ENCODE assay signal across 9 mouse cellular contexts in the genomic region with DNA sequence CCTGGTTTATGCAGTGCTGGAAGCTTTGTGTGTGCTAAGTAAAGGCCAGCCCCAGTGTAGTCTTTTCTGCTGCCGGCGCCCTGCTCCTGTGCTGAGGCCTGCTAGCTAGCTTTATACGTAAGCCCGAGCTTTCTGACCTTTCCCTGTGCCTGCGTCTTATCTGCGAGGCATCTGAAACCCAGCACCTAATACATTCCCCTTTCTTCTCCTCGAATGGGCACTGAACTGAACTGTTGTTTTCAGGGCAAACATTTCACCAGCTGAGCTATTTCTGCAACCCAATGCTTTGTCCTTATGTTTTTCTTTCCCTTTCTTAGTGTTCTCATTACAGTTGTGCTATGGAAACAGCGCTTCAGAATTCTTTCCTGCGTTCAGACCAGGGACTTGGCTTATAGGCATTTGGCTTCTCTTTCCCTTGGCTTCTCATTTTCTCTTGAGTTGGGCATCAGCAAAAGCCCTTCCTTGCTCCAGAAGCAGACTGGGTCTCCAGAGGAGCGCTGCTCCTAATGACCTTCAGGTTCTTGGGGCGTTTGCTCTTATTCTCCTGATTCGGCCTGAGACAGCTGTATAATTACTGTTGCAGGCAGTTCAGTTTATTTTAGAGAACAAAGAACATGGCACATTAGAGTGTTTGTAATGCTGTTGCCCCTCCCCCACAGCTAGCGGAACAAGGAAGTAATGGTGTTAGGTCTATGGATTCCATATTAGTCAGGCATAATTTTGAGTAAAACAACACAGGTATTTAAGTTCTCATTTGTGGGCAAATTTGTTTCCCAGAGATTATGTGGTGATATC.
DNase-seq lines count a peak whose midpoint lies in the region; ATAC-seq and TF ChIP-seq lines count a peak whose summit lies in the region.
"Had no signal": no experiment of that assay in that cellular context is flagged by ENCODE, and none has a peak within 500 bp of the region (broad histone marks: within the 10 kb centered on the region; RNA-seq: fewer than 3 reads in every experiment).

No protein-coding gene starts in this region.

- peaks cover 58% of the 10 kb centered on the region for H3K4me1 ChIP-seq in embryonic facial prominence, embryonic 12.5 days

- intact Hi-C loops in left cerebral cortex, adult 2 months (cut with DNase I): loop anchor here (2.0 kb wide), 1 partner anchor 50 kb away; no protein-coding TSS in a partner anchor

- no peak overlapping the region for H3K4me2 ChIP-seq in embryonic facial prominence, embryonic 12.5 days (replicated peaks)

- H3K27ac ChIP-seq in left cerebral cortex, adult 2 months: peak overlapping the region; percentile 68
- H3K27ac ChIP-seq in embryonic facial prominence, embryonic 12.5 days: peak overlapping the region; percentile 80
- H3K27ac ChIP-seq: liver, embryonic 14.5 days had no signal

- H3K9me3 ChIP-seq in embryonic facial prominence, embryonic 12.5 days: no peaks in the 10 kb centered on the region

- TF ChIP-seq CTCF in left cerebral cortex, adult 2 months (IDR thresholded peaks at IDR 0.05): no peak

- no peak for DNase-seq in left cerebral cortex, adult 2 months (ENCODE audit: extremely low spot score in 1 of 2, low spot score in 2 of 2)
- DNase-seq in left cerebral cortex, adult 18-20 months (ENCODE audit: low spot score in 2 of 2): no peak
- peak; percentile 44 for DNase-seq in induced T-regulatory cell, adult 2 months (ENCODE audit: low read depth)
- DNase-seq in lung, postnatal 10 days: peak; percentile 36
- DNase-seq in c-Kit-positive CD71-positive TER-119-positive erythroid progenitor cells, embryonic 14.5 days (ENCODE audit: low spot score): no peak
- DNase-seq in urinary bladder, postnatal 4 days (ENCODE audit: low spot score in 2 of 2): no peak
- no peak for DNase-seq in adrenal gland, adult 8-10 months

- ATAC-seq in embryonic facial prominence, embryonic 12.5 days (ENCODE audit: insufficient number of reproducible peaks, insufficient read depth, low FRiP score, low TSS enrichment): 0 out of 2 replicates have a peak, but pooled peaks have one; percentile 60

- no peak overlapping the region for H3K4me3 ChIP-seq in left cerebral cortex, adult 2 months
- no peak overlapping the region for H3K4me3 ChIP-seq in embryonic facial prominence, embryonic 12.5 days

- H3K27me3 ChIP-seq in embryonic facial prominence, embryonic 12.5 days: no peaks in the 10 kb centered on the region

- no peak overlapping the region for H3K9ac ChIP-seq in embryonic facial prominence, embryonic 12.5 days
- H3K9ac ChIP-seq: liver, embryonic 14.5 days had no signal

- no peaks in the 10 kb centered on the region for H3K36me3 ChIP-seq in embryonic facial prominence, embryonic 12.5 days

- 22% methylated on average over 13 of the region's 13 CpGs for WGBS in embryonic facial prominence, embryonic 12.5 days

Comparison
In these comparisons a context has a peak if more than half of its experiments do, and no peak if none do; other contexts are left out.
1. DNase-seq: peak in induced T-regulatory cell, adult 2 months (single experiment) and lung, postnatal 10 days (single experiment); none in left cerebral cortex, adult 2 months (0 of 2), left cerebral cortex, adult 18-20 months (0 of 2), c-Kit-positive CD71-positive TER-119-positive erythroid progenitor cells, embryonic 14.5 days (single experiment), urinary bladder, postnatal 4 days (0 of 2) and adrenal gland, adult 8-10 months (single experiment).